Mouse (Mus musculus) CH12F3 (cell line): ENCODE data around the gene Ocrl.

Experiments
- in situ Hi-C: fragments of 300-500 bp; cut with MboI; formaldehyde crosslinking; loops from 2 replicates; pipeline ENCODE4 v1.14.3; 2020; ENCODE audit warnings: low sequenced_read_pairs

Gene Ocrl

DNA sequence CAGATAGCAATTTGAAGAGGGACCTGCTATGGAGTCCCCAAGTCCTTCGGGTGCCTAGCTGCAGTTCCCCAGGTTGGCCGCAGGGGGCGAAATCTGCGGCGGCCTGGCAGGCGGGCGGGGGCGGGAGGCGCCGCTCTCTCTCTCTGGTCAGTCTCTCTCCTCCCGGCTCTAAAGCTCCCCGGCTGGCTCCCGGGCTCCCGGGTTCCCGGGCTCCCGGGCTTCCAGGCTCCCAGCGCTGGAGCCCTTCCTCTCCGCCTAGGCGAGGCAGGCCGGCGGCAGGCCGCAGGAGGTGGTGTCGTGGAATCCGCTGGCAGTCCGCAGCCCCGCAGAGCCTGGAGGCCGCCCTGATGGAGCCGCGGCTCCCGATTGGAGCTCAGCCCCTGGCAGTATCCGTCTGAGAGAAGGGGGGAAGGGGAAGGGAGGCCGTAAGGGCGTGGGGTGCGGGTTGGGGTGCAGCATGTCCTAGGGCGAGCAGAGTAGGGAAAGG is at the start of gene Ocrl:
TSS of gene Ocrl (plus strand) at position 82 of the 487 bp plus-strand sequence.
- in situ Hi-C loops: no loop called here

DNA sequence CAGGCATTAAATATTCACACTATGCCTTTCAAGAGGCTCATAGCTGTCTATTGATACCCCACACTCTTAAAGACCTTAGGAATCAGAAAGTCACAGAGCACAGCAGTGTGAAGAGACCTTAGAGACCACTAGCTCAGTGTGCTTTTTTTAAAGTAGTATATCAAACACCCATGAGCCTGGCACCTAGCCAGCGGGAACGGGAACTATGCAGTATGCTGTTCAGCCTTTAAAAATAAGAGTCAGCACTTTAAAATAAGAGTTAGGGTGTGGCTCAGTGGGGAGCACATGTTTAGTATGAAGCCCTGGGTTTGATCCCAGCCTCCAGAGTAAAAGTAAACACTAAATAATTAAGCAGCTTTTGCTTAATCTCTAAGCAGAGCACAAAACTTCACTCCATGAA is 32.1 kb upstream of the Ocrl start:
- in situ Hi-C loops: no loop called here

DNA sequence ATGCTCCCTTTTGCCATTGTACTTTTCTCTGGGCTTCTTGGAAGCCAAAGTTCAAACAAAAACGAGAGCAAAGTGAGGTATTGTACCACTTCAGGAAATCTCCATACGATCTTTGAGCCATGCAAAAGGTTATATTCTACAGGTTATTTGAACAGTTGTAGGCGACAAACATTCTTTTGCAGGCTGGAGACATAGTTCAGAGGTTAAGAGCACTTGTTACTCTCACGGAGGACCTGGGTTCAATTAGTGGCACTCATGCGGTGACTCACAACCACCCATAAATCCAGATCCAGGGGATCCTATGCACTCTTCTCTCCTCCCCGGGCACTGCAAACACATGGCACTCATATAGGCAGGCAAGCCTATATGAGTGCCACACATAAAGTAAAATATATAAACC is 29.4 kb upstream of the Ocrl start:
- in situ Hi-C loops: no loop called here

DNA sequence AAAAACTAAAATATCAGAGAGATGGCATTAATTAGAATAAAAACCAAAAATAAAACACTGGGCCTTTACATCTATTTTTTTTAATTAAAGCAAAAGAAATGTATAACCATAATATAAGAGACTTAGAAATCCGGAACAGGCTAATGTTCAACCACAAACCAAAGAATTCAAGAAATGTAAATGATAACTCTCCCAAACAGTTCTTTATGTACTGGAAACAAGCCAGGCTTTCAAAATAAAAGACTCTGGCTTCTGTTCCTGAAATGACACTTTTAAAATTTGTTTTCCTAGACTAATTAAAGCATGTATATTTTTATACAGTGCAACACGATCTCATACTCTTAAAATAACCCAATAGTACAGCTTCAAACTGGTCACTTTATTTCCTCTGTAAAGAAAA is 24.8 kb upstream of the Ocrl start:
- in situ Hi-C loops: no loop called here

DNA sequence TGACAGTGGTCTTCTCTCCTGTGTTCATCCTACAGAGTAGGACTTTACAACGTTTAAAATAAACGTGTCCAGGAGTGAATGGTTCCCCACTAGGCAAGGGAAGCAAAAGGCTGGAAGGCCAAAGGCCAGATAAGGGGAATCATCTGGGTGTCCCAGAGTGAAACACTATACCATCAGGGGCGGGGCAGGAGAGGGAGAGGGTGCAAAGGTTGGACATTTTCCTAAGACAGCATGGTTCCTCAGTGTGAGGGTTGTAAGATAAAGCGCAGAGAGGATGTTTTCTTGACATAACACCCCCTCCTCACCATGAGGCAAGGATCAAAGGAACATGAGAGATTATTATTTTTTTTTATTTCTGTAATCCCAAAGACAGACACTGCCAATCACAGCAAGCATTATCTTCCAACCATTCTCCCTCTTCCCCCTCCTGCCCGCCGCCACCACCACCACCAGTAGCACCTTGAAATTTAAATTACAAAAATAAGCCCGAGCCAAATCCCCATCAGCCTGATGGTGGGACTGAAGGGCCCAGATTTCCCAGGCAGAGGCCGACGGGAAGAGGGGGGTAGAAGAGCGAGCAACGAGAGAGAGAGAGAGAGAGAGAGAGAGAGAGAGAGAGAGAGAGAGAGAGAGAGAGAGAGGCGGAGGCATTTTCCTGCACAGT is 20.8 kb upstream of the Ocrl start:
- in situ Hi-C loops: no loop called here

DNA sequence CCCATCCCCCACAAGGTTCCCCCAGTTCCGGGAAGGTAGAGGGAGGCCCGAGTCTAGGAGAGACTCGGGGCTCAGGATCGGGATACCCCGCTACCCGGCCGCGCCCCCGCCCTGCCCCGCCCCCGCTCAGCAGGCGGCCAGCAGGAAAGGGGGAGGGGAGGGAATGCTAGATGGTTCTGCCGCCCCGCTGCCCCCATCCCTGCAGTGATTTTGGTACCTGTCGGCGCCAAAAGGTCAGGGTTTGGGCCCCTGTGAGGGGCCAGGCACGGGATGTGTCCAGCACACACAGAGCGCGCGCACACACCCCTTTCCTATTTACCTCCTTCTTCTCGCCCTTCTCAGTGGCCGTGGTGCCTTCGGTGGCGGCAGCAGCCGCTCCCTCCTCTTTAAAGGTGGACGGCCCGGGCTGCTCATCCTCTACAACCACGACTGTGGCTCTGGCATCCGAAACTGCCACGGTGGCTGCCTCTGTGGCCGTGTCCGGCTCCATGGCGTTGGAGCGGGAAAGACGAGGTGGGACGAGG is 20.2 kb upstream of the Ocrl start:
- in situ Hi-C loops: no loop called here

DNA sequence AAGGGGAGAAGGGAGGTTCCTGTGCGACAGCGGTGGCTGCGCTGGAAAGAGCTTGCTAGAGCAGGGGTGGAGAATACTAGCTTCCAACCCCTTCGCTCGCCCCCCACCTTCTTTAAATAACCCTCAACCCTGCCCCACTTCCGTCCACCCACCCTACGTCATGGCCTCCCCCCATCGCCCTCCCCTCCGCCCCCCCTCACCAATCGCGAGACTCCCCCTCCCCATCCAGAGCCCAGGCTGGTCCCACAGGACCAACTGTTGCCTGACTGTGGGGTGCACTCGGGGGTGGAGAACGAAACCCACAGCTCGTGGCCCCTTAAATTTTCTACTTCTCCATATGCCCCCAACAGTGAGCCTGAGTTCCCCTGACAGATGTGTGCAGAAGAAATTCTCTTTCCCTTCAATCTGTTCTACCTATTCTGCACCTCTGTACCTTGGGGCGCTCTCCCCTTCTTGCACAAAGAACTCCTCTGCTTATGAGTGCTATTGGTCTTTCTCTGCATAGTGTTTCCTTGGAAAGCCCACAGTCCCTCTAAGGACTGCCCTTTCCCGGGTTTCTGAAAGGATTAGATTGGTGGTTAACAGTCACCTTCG is 19.7 kb upstream of the Ocrl start, which contains the start of gene Smarca1:
TSS of gene Smarca1 (minus strand) at position 544 of the 594 bp plus-strand sequence.
- in situ Hi-C loops: no loop called here

DNA sequence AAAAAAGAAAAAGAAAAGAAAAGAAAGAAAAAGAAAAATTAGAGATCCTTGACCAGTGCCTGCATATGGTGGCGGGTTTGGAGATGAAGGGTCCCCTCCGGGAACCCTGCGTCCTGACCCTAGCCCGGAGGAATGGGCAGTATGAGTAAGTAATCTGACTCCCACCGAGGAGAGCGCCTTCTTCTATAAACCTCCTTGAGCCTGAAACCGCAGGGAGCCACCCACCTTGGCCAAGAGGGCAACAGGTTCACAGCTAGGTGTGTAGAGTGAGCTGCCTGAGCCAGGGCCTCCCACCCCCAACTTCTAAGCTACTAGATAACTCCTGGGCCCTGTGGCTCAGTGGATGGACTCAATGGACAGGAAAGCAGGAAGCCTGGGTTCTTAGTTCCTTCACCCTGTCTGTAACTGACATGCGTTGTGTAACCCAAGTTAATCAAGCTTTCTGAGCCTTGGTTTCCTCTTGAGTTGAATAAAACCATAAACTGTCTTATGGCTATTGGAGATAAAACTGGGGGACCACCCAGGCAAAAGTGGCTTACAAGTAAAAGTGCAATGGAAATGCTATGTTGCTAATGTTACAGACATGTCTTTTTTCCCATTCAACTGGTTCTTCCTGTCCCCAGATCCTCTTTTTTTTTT is 836 bp downstream of the Ocrl start:
- in situ Hi-C loops: no loop called here

DNA sequence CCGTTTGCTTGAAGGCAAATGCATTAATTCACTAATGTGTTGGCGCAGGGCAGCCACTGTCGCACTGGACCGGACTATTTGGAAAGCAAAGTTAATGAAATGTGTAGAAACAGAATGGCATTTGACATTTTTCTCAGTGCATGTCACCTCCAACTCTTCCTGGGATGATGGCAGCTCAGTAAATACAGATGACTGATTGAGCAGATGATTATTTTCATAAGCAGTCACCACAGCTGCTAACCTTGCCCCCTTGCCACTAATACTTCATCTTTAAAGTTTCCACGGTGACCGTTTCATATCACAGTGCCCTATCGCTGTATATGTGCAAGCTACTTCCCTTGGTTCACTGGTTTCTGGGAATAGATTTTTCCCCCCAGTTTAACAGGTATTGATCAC is 1.4 kb downstream of the Ocrl start:
- in situ Hi-C loops: no loop called here

DNA sequence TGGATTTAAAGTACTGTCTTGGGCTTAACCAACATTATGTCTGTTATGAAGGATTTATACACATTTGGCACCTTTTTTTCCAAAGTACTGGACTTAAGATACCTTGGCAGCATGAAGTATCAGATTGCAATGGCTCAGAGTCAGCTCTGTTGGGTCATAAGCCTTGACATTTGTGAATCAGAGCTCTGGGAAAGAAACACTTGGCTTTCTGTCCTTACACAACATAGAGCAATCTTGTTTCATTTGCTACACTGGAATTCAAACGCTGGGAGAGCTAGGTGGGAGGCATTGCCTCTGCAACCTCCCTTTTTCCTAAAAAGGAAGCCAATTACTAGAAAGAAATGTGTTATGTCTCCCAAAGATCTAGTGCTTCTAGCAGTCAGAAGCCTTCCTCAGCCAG is 4.6 kb downstream of the Ocrl start:
- in situ Hi-C loops: no loop called here

DNA sequence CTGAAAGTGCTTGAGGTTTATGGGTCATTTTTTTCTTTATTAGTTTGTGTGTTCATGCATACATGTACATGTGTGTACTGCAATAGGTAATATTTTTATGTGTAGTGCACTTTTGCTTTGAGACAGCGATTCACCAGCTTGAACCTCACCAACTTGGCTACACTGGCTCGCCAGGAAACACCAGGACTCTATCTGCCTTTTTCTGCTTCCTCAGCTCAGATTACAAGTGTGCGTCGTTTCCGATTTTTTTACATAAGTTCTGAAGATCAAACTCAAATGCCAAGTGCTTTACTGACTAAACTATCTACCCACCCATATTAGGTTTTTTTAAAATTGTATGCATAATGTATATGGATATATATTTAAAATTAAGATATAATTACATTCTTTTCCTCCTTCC is 8.4 kb downstream of the Ocrl start:
- in situ Hi-C loops: no loop called here

DNA sequence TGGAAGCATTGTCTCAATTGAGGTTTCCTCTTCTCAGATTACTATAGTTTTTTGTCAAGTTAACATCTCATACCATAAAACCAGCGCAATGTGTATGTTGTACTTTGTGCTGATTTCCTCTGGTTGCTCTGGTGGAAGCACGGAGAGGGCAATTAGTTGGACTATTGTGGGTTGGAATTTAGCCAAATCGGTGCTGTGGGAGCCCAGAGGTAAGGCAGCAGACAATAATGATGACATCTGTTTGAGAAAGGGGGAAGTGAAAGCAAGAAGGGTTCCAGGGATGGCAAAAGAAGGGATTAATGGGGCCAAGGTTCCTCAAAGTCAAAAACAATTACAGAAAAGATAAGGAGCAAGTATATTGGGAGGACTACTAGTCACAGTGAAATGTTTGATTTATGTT is 15.8 kb downstream of the Ocrl start:
- in situ Hi-C loops: no loop called here

DNA sequence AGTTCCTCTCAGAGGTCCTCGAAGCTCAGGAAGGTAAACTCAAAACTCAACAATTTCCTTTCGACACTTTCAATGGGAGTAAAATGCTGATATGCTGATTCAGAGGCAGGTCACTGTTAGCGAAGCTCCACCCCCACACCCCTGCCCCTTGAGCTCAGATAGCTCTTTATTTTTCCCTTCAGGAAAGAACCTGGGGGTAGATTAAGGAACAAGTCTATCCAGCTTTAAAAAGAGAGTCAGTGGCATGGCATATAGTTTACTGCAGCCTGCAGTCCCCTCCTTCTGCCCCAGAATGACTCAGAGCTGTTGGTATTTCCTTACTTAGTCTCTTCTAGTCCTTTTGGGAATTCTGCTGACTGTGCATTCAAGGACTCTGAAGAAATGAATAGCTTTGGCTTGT is 18.3 kb downstream of the Ocrl start:
- in situ Hi-C loops: no loop called here

DNA sequence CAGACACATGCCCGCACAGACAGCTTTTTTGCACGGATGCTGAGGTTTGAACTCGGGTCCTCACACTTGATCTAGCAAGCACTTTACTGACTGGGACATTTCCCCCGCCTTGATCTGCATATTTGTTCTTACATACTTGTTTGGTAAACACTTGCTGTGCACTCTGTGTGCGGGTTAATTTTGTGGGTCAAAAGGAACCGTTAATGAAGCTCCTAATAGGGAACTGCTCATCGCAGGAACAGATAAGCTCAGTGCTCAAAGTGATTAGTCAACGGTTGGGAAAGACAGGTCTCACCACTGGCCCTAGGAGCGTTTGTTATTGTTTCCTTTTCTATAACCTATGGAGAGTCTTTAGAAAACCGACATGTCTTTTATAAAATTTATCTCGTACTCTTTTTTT is 22.2 kb downstream of the Ocrl start:
- in situ Hi-C loops: no loop called here

DNA sequence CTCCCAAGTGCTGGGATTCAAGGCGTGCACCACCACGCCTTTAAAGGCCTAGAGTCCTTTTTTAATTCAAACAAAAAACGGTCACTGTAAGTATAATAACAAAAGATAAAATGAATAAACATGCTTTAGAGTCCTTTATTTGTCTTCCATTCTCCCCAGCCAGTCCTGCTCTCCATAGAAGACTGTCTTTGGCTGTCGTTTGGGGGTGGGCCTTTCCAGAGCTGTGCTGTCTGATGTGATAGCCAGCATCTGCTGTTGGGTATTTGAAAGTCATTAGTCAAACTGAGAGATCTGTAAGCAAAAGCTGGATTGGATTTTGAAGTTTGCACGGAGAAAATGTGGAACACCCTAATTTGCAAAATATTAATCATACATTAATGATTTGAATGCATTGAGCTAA is 24.7 kb downstream of the Ocrl start:
- in situ Hi-C loops: no loop called here

DNA sequence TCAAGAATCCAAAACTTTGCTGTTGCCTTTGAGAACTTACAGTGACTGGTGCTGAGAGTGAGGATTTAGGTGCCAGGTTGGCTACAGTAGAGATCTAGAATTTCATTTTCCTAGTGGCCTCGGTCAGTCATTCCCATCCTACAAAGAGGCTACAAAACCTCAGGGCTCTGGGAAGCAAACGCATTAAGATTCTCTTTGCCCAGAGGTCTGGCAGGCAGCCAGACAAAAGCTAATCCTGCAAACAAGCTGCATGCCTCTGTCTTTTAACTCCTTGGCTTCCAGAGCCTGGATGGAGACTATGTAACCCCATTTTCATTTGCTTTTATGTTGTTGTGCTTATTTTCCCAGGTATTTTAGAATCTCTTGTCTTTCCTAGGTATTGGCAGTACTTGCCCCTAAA is 25.6 kb downstream of the Ocrl start:
- in situ Hi-C loops: no loop called here

DNA sequence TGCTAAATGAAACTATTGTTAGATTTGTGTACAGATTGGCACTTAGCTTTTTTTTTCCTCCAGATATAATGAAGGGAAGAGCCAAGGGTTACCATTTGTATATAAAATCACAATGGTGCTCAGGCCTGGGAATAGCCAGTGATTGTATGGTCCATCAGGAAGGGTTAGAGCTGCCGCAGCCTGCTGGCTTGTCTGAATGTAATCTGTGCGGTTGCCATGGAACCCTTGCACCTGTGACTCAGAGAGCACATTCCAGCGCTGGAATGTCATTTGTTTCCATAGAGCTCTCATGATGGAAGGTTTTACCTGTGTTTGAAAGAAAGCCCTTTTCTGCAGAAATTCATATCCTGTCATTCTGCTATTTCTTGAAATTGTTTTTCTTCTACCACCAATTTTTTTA is 37.5 kb downstream of the Ocrl start:
- in situ Hi-C loops: no loop called here

DNA sequence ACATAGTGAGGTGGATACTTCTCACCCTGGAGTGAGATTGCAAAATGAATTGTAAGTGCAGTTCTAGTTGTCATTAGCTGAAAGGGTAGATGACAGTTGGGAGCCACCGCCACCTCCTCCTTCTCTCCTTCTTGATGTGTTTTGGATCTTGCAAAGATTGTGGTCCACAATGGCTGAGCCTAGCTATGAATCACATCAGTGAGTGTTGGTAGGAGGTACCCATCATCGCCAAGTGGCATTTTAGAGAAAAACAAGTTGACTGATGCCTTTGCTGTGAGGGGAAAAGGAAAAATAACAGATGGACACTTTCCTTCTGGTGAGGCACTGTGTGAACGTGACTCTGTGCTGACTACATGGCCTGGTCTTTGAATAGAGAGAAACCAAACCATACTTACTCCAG is 50.4 kb downstream of the Ocrl start:
- in situ Hi-C loops: no loop called here

DNA sequence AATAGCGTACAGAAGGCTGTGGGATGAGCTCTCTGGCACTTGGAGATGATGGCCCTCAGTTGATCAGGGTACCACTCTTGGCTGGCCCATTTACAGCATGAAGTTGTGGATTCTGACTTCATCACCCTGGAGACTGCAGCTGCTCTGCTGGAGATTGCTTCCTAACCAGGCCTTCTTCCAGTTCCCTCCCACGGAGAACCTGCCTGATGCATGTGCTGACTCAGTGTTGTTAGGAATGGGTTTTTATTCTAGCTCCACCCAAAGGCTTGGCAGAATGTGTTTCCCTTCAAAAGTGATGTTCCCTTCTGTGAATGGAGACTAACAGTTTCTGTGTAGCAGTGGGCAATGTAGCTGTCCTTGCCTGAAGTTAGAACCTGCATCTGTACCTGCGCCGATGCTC is 58.2 kb downstream of the Ocrl start:
- in situ Hi-C loops: no loop called here

DNA sequence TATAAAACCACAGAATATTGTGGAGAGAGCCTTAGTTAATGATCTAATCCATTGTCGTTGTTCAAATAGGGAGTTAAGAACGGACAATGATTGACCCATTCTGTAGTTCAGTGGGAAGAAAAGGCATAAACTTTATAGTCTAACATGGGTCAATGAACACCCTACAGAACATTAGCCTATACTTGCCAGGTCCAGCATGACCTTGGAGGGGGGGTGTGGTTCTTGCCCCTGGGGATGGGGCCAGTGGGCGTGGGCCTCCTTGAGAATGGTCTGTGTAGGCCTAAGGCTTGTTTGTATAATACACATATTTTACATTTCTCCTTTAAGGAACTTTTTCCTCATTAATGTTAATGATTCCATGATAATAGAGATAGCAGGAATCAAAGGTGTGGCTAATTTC is 58.7 kb downstream of the Ocrl start:
- in situ Hi-C loops: no loop called here

DNA sequence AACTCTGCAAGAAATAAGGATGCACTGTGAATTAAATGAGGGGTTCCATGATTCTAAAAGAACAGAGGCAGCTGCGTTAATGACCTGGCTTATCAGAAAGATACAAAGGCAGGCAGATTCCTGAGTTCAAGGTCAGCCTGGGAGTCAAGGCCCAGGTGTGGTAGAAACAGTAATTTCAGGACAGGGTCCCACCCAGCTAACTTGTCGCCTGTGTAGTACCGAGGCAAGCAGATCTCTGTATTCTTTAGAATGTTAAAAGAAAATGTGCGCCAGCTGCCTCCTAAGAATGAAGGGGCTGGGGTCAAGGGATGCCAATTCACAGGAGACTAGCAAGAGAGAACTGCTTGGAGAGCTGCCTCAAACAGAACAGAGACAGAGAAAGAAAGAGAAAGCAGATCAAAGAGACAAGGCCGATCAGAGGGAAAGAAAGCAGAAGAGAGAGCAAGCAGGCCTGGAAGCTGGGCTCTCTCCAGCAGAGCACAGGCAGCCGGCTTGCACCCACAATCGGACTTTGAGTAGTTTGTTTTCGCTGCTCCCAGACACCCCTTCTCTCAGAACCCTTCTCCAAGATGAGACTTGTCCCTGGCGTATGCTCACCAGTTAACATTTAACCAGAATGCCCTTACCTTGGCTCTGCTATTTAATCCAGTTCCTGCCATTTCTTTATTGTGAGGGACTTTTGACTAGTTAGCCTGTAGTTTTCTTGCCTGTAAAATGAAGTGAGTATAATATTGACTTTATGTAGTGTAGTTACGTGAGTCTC is 59.4 kb downstream of the Ocrl start:
- in situ Hi-C loops: no loop called here
